Mouse (Mus musculus): ENCODE results near the gene Bri3. TPM values are rescaled to one million over a fixed set of nuclear protein-coding genes. Genes with fewer than 3 reads are reported as not detected.

Bri3 gene
- polyA plus RNA-seq, 1 experiment, result 242 TPM

DNA sequence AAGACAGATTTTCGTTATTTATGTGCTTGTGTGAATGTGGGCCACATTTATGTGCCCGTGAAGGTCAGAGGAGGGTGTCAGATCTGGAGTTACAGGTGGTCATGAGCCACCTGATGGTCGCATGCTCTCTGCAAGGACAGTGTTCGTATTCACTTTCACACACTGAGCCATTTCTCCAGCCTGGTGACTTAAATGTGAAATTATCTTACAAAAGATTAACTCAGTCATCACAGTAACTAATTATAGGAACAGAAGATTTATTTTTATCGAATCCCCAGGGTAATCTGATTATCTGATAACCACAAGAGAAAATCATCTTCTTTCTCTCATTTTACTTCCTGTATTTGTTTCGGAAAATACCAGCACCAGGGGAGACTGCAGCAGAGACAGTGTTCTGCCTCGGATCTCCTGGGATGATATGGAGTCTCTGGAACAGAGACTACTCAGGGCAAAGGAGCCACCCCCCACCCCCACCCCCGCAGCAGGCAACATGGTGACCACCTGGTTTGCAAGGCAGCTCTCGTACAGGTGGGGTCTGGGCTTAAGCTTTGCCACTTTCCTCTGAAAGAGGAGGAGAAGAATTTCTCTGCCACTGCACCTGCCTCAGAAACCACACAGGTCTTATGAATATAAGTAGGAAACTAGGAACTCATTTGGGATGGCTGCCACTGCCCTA, 42.5 kb downstream of the Bri3 start:
- H3K4me1 ChIP-seq (ENCODE audit: control insufficient read depth, insufficient read depth, low read length), result no peaks in the 10 kb centered on the region
- H3K27me3 ChIP-seq (replicated peaks; ENCODE audit: control insufficient read depth, insufficient read depth, low read length), result no peaks in the 10 kb centered on the region
- no peak overlapping the region for H3K27ac ChIP-seq (ENCODE audit: insufficient read depth, low read depth, low read length)
- no peaks in the 10 kb centered on the region; the same call in 1 of the 2 replicates for H3K36me3 ChIP-seq (ENCODE audit: control insufficient read depth, insufficient read depth, low read length)
- WGBS, result 60% methylated on average over 9 of the region's 9 CpGs
- no peak for TF ChIP-seq POLR2A (IDR thresholded peaks at IDR 0.05; ENCODE audit: low read depth, low read length)
- no peak for TF ChIP-seq CTCF (conservative IDR thresholded peaks at IDR 0.05; ENCODE audit: insufficient read depth, insufficient read length, low read depth, low read length)
- no peak for DNase-seq
- H3K4me3 ChIP-seq (ENCODE audit: insufficient read depth, low read depth, low read length), result no peak overlapping the region

GRCm38 (mm10) chr5:144287267-144287820, 43.1 kb downstream of the Bri3 start:
- H3K27me3 ChIP-seq (replicated peaks; ENCODE audit: control insufficient read depth, insufficient read depth, low read length), result no peaks in the 10 kb centered on the region
- H3K36me3 ChIP-seq (ENCODE audit: control insufficient read depth, insufficient read depth, low read length), result no peaks in the 10 kb centered on the region; the same call in 1 of the 2 replicates
- WGBS, result 70% methylated on average over 3 of the region's 3 CpGs
- H3K4me3 ChIP-seq (ENCODE audit: insufficient read depth, low read depth, low read length), result no peak overlapping the region
- no peaks in the 10 kb centered on the region for H3K4me1 ChIP-seq (ENCODE audit: control insufficient read depth, insufficient read depth, low read length)
- DNase-seq, result no peak
- TF ChIP-seq POLR2A (IDR thresholded peaks at IDR 0.05; ENCODE audit: low read depth, low read length) (no peak), CTCF (conservative IDR thresholded peaks at IDR 0.05; ENCODE audit: insufficient read depth, insufficient read length, low read depth, low read length) (no peak)
- no peak overlapping the region for H3K27ac ChIP-seq (ENCODE audit: insufficient read depth, low read depth, low read length)

- H3K4me1 ChIP-seq (ENCODE audit: control insufficient read depth, insufficient read depth, low read length), result no peaks in the 10 kb centered on the region
- H3K36me3 ChIP-seq (ENCODE audit: control insufficient read depth, insufficient read depth, low read length), result no peaks in the 10 kb centered on the region
- DNase-seq, result no peak
- no peak overlapping the region for H3K4me3 ChIP-seq (ENCODE audit: insufficient read depth, low read depth, low read length)
- no peak overlapping the region for H3K27ac ChIP-seq (ENCODE audit: insufficient read depth, low read depth, low read length)
- no peaks in the 10 kb centered on the region for H3K27me3 ChIP-seq (replicated peaks; ENCODE audit: control insufficient read depth, insufficient read depth, low read length)
- no peak for TF ChIP-seq CTCF (conservative IDR thresholded peaks at IDR 0.05; ENCODE audit: insufficient read depth, insufficient read length, low read depth, low read length)
- WGBS, result 79% methylated on average over 9 of the region's 9 CpGs
Observed at GRCm38 (mm10) chr5:144288391-144288790, 44.2 kb downstream of the Bri3 start.

- Histone ChIP-seq H3K27me3 (replicated peaks; ENCODE audit: control insufficient read depth, insufficient read depth, low read length) (no peaks in the 10 kb centered on the region), H3K27ac (ENCODE audit: insufficient read depth, low read depth, low read length) (no peak overlapping the region), H3K36me3 (ENCODE audit: control insufficient read depth, insufficient read depth, low read length) (no peaks in the 10 kb centered on the region), H3K4me3 (ENCODE audit: insufficient read depth, low read depth, low read length) (no peak overlapping the region), H3K4me1 (ENCODE audit: control insufficient read depth, insufficient read depth, low read length) (no peaks in the 10 kb centered on the region)
- 84% methylated on average over 4 of the region's 4 CpGs for WGBS
- DNase-seq, result no peak
- TF ChIP-seq CTCF (conservative IDR thresholded peaks at IDR 0.05; ENCODE audit: insufficient read depth, insufficient read length, low read depth, low read length), result no peak
- no peak for TF ChIP-seq POLR2A (IDR thresholded peaks at IDR 0.05; ENCODE audit: low read depth, low read length)
Observed at GRCm38 (mm10) chr5:144289769-144290440, 45.7 kb downstream of the Bri3 start.

DNA sequence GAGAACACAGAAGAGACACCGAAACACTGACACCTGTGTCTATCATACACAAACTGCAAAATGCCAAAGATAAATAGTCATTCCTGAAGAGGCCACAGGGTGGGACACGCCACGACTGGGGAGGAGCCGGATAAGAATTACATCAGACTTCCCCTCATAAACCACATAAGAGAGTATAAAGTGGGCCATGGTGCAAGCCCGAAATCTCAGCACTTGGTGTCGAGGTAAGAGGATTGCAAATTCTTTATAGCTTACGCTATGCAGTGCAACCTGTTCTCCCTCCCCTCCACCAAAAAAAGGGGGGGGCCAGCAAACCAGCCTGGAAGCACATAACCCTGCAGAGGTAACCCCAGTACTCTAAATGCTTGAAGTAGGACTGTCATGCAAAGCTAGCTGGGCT, 50.7 kb downstream of the Bri3 start:
- no peaks in the 10 kb centered on the region for H3K4me1 ChIP-seq (ENCODE audit: control insufficient read depth, insufficient read depth, low read length)
- WGBS, result 73% methylated on average over 7 of the region's 7 CpGs
- no peaks in the 10 kb centered on the region for H3K36me3 ChIP-seq (ENCODE audit: control insufficient read depth, insufficient read depth, low read length)
- no peak overlapping the region for H3K4me3 ChIP-seq (ENCODE audit: insufficient read depth, low read depth, low read length)
- DNase-seq, result no peak
- no peaks in the 10 kb centered on the region for H3K27me3 ChIP-seq (replicated peaks; ENCODE audit: control insufficient read depth, insufficient read depth, low read length)
- no peak overlapping the region for H3K27ac ChIP-seq (ENCODE audit: insufficient read depth, low read depth, low read length)
- no peak for TF ChIP-seq POLR2A (IDR thresholded peaks at IDR 0.05; ENCODE audit: low read depth, low read length)
- no peak for TF ChIP-seq CTCF (conservative IDR thresholded peaks at IDR 0.05; ENCODE audit: insufficient read depth, insufficient read length, low read depth, low read length)

DNA sequence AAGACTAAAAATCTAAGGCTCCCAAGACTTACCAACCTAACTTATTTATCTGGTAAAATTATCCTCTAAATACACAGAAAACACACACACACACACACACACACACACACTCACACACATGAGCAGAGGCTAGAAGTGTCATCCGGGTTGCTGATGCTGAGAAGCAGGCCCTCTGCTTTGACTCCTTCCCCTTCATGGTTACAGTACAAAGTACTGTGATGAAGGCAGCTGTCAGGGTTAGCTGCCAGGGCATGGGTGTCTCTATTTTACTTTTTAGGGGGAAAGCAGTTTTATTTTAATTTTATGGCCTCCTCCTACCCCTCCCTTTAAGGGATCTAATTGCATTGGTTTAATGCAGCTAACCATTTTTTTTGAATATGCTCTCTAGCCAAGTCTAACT, 51.1 kb downstream of the Bri3 start:
- DNase-seq, result no peak
- Histone ChIP-seq H3K36me3 (ENCODE audit: control insufficient read depth, insufficient read depth, low read length) (no peaks in the 10 kb centered on the region), H3K27ac (ENCODE audit: insufficient read depth, low read depth, low read length) (no peak overlapping the region), H3K4me3 (ENCODE audit: insufficient read depth, low read depth, low read length) (no peak overlapping the region), H3K27me3 (replicated peaks; ENCODE audit: control insufficient read depth, insufficient read depth, low read length) (no peaks in the 10 kb centered on the region), H3K4me1 (ENCODE audit: control insufficient read depth, insufficient read depth, low read length) (no peaks in the 10 kb centered on the region)
- TF ChIP-seq CTCF (conservative IDR thresholded peaks at IDR 0.05; ENCODE audit: insufficient read depth, insufficient read length, low read depth, low read length), result no peak
- no peak for TF ChIP-seq POLR2A (IDR thresholded peaks at IDR 0.05; ENCODE audit: low read depth, low read length)
- 83% methylated on average over 1 of the region's 1 CpGs for WGBS

DNA sequence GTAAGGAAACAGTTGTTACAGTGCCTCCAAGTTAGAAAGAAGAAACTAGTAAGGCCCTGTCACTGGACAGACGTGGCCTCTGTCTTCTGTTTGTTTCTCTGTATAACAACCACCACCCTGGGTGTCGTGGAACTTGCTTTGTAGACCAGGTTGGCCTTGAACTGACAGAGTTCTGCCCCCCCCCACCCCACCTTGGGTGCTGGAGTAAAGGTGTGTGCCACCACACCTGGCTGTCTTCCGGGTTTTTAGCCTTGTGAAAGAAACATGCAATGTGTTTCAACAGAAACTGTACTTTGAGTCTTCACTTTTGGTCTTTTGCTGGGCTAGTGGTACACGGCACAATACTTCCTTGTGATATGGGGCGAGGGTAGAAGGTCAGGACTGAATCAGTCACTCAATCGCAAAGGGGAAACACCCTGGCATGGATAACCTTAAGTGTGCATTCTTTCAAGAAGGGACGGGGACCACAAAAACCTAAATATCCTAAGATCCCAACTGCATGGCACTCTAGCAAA, 51.9 kb downstream of the Bri3 start:
- Histone ChIP-seq H3K4me1 (ENCODE audit: control insufficient read depth, insufficient read depth, low read length) (no peaks in the 10 kb centered on the region), H3K27ac (ENCODE audit: insufficient read depth, low read depth, low read length) (no peak overlapping the region), H3K4me3 (ENCODE audit: insufficient read depth, low read depth, low read length) (no peak overlapping the region), H3K36me3 (ENCODE audit: control insufficient read depth, insufficient read depth, low read length) (no peaks in the 10 kb centered on the region), H3K27me3 (replicated peaks; ENCODE audit: control insufficient read depth, insufficient read depth, low read length) (no peaks in the 10 kb centered on the region)
- WGBS, result 72% methylated on average over 7 of the region's 7 CpGs
- TF ChIP-seq CTCF (conservative IDR thresholded peaks at IDR 0.05; ENCODE audit: insufficient read depth, insufficient read length, low read depth, low read length) (no peak), POLR2A (IDR thresholded peaks at IDR 0.05; ENCODE audit: low read depth, low read length) (no peak)
- no peak for DNase-seq
